Mouse (Mus musculus) myocyte (in vitro differentiated cells): ENCODE measurements around the gene Ptpa. TPM values are rescaled to one million over a fixed set of nuclear protein-coding genes. Genes with fewer than 3 reads are reported as not detected.

ENCODE experiments used
- H3K27me3 ChIP-seq: one replicate; pipeline ENCODE4 v1.6.1; 2011; ENCODE audit not compliant: control insufficient read depth, insufficient read depth, insufficient read length
- H3K36me3 ChIP-seq: one replicate; pipeline ENCODE4 v1.6.1; 2011; ENCODE audit not compliant: control insufficient read depth, insufficient read depth
- H3K4me2 ChIP-seq: one replicate; pipeline ENCODE4 v1.6.1; 2011; ENCODE audit warnings: low read depth, control low read depth
- H3K4me3 ChIP-seq: one replicate; pipeline ENCODE4 v1.5.1; 2011; ENCODE audit warnings: mild to moderate bottlenecking, control low read depth, moderate library complexity
- H3K79me2 ChIP-seq: one replicate; pipeline ENCODE4 v1.6.1; 2011; ENCODE audit not compliant: control insufficient read depth, insufficient read depth
- H3ac ChIP-seq: one replicate; pipeline ENCODE4 v1.6.1; 2011; ENCODE audit not compliant: control insufficient read depth, insufficient read length
- CEBPB ChIP-seq: IDR thresholded peaks from 2 replicates; pipeline ENCODE4 v1.6.1; 2011; ENCODE audit warnings: mild to moderate bottlenecking, moderate library complexity; ENCODE audit not compliant: poor library complexity, insufficient read depth, severe bottlenecking
- E2F4 ChIP-seq: IDR thresholded peaks from one replicate; pipeline ENCODE4 v1.6.1; 2011; ENCODE audit warnings: mild to moderate bottlenecking, control low read depth, moderate library complexity; ENCODE audit not compliant: insufficient read depth
- MAX ChIP-seq: IDR thresholded peaks from one replicate; pipeline ENCODE4 v1.6.1; 2011; ENCODE audit warnings: low read depth, mild to moderate bottlenecking, control low read depth
- MYOD1 ChIP-seq, 3 experiments: IDR thresholded peaks; one replicate each; pipeline ENCODE4 v1.6.1; 2011; ENCODE audit warnings: control low read depth in 2 of 3, low read depth in 2 of 3, mild to moderate bottlenecking in 2 of 3, moderate library complexity in 1 of 3; ENCODE audit not compliant: insufficient read length in 2 of 3, control insufficient read depth in 1 of 3
- MYOG ChIP-seq, 3 experiments: IDR thresholded peaks; one replicate each; pipeline ENCODE4 v1.6.1; 2011; ENCODE audit warnings: control low read depth in 2 of 3, low read depth in 2 of 3, mild to moderate bottlenecking in 2 of 3; ENCODE audit not compliant: insufficient read length in 2 of 3, control insufficient read depth in 1 of 3, insufficient read depth in 1 of 3
- POLR2A ChIP-seq: IDR thresholded peaks from one replicate; pipeline ENCODE4 v1.6.1; 2011; ENCODE audit warnings: low read depth, mild to moderate bottlenecking, control low read depth, moderate library complexity; ENCODE audit not compliant: insufficient read length
- POLR2AphosphoS2 ChIP-seq: IDR thresholded peaks from one replicate; pipeline ENCODE4 v1.6.1; 2011; ENCODE audit warnings: low read depth, control low read depth; ENCODE audit not compliant: insufficient read length
- REST ChIP-seq: IDR thresholded peaks from one replicate; pipeline ENCODE4 v1.6.1; 2011; ENCODE audit warnings: mild to moderate bottlenecking, control low read depth, moderate library complexity; ENCODE audit not compliant: insufficient read depth, insufficient read length
- SRF ChIP-seq: IDR thresholded peaks from one replicate; pipeline ENCODE4 v1.6.1; 2011; ENCODE audit warnings: low read depth; ENCODE audit not compliant: control insufficient read depth, insufficient read length
- TCF12 ChIP-seq: IDR thresholded peaks from one replicate; pipeline ENCODE4 v1.6.1; 2011; ENCODE audit warnings: mild to moderate bottlenecking, control low read depth; ENCODE audit not compliant: poor library complexity, insufficient read depth, severe bottlenecking
- TCF3 ChIP-seq: IDR thresholded peaks from one replicate; pipeline ENCODE4 v1.6.1; 2011; ENCODE audit warnings: low read depth, control low read depth; ENCODE audit not compliant: insufficient read length
- USF1 ChIP-seq: IDR thresholded peaks from one replicate; pipeline ENCODE4 v1.6.1; 2011; ENCODE audit warnings: low read depth, mild to moderate bottlenecking, control low read depth, moderate library complexity
- polyA plus RNA-seq: library from polyadenylated mRNA; unstranded; fragments of >200 nt; fragmentation: generic; extraction: Trizol; gene quantifications from one replicate; pipeline ENCODE4 v1.2.1, GENCODE M21; 2012; ENCODE audit warnings: missing spikeins

Ptpa gene
- polyA plus RNA-seq, 1 experiment: 151 TPM

DNA sequence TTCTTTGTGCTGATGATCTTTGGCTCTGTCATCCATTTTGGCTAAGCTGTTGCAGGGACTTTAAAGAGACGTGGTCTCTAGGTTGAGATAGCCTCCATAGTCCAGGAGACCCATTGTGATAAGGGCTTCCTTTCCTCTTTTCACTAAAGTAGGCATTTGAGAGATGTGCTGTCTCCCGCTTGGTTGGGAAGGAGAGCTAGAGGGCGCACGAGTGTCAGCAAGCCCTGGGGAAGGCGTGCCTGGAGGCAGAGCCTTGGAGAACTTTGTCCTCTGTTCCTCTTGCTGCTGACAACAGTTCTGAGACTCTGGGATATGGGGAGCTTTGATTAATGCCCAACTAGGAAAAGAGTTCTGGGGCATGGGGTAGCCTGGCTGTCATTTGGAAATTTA is 20.3 kb downstream of the Ptpa start:
- TF ChIP-seq CEBPB: no peak
- no peak for TF ChIP-seq MYOG (IDR thresholded peaks at IDR 0.05; ENCODE audit: control insufficient read depth in 1 of 3, insufficient read depth in 1 of 3, insufficient read length in 2 of 3, low read depth in 2 of 3)
- no peak for TF ChIP-seq MYOD1 (IDR thresholded peaks at IDR 0.05; ENCODE audit: control insufficient read depth in 1 of 3, insufficient read length in 2 of 3, low read depth in 2 of 3)
- TF ChIP-seq TCF12: no peak
- TF ChIP-seq MAX: no peak
- TF ChIP-seq POLR2A: no peak
- TF ChIP-seq SRF: no peak
- peaks cover 28% of the 10 kb centered on the region for H3K36me3 ChIP-seq
- no peak overlapping the region for H3K4me2 ChIP-seq
- H3K4me3 ChIP-seq: no peak overlapping the region
- H3K27me3 ChIP-seq: no peaks in the 10 kb centered on the region
- no peak overlapping the region for H3ac ChIP-seq
- no peaks in the 10 kb centered on the region for H3K79me2 ChIP-seq

DNA sequence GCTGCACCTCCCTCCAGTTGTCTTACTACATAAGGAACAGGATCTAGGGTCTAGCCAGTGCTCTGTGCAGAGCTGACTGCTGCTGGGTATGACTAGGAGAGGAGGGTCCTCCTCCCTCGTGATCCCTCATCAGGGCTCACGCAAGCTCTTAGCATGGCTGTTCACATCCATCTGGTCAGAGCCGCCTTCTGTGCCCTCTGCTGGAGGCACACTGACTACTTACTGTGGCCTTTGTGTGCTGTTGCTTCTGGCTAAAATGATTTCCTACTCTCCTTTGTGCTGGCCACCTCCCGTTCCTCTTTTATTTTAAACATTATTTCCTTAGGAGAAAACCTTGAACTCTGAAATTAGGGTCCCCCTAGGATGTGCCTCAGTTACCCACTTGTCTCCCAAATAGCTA is 21.0 kb downstream of the Ptpa start:
- H3K36me3 ChIP-seq: peaks cover 21% of the 10 kb centered on the region
- no peak overlapping the region for H3K4me2 ChIP-seq
- H3K4me3 ChIP-seq: no peak overlapping the region
- TF ChIP-seq CEBPB: no peak
- TF ChIP-seq MYOD1 (IDR thresholded peaks at IDR 0.05; ENCODE audit: control insufficient read depth in 1 of 3, insufficient read length in 2 of 3, low read depth in 2 of 3): no peak
- H3K27me3 ChIP-seq: no peaks in the 10 kb centered on the region
- H3ac ChIP-seq: no peak overlapping the region
- H3K79me2 ChIP-seq: no peaks in the 10 kb centered on the region

DNA sequence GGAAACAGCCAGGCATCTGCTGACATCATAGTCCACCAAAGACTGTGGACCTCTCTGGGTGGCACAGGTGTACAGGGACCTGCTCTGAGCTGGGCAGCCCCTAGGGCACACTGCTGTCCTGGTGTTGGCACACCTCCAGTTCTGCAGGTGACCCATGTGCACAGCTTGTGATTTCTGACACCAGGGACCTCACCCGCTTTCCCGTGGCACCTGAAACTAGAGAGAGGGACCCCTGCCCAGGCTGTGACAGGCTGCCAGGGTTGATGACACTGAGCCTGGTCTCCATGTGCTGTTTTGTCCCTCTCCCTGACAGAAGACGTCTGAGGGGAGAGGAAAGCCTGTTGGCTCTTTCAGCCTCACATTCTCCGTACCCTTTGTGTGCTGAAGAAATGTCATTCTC is 22.0 kb downstream of the Ptpa start:
- no peak overlapping the region for H3K4me3 ChIP-seq
- TF ChIP-seq USF1 (no peak), POLR2AphosphoS2 (no peak), REST (no peak), POLR2A (no peak), TCF12 (no peak), SRF (no peak)
- H3K4me2 ChIP-seq: no peak overlapping the region
- H3ac ChIP-seq: no peak overlapping the region
- H3K36me3 ChIP-seq: peaks cover 21% of the 10 kb centered on the region
- no peaks in the 10 kb centered on the region for H3K79me2 ChIP-seq
- no peaks in the 10 kb centered on the region for H3K27me3 ChIP-seq

DNA sequence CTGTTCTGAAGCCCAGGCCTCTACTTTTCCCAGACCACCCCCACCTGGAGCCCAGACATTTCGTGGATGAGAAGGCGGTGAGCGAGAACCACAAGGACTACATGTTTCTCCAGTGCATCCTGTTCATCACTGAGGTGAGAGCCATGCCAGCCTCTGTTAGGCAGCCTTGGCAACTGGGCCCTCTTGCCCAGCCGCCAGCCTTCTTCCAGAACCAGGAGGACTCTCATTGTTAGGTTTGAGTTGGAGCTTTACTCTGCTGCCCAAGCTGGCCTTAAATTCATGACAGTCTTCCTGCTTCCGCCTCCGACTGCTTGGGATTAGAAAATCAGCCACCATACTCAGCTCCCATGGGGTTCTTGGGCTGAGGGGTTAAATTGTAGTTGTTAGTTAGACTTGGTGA is 23.8 kb downstream of the Ptpa start:
- H3K4me3 ChIP-seq: no peak overlapping the region
- no peak overlapping the region for H3ac ChIP-seq
- TF ChIP-seq POLR2A: no peak
- no peak for TF ChIP-seq TCF12
- no peak for TF ChIP-seq REST
- no peak for TF ChIP-seq SRF
- no peak for TF ChIP-seq MYOD1 (IDR thresholded peaks at IDR 0.05; ENCODE audit: control insufficient read depth in 1 of 3, insufficient read length in 2 of 3, low read depth in 2 of 3)
- TF ChIP-seq USF1: no peak
- no peak for TF ChIP-seq TCF3
- no peak for TF ChIP-seq POLR2AphosphoS2
- no peak for TF ChIP-seq MYOG (IDR thresholded peaks at IDR 0.05; ENCODE audit: control insufficient read depth in 1 of 3, insufficient read depth in 1 of 3, insufficient read length in 2 of 3, low read depth in 2 of 3)
- TF ChIP-seq MAX: no peak
- no peak for TF ChIP-seq E2F4
- TF ChIP-seq CEBPB: no peak
- peaks cover 5% of the 10 kb centered on the region for H3K36me3 ChIP-seq
- no peaks in the 10 kb centered on the region for H3K27me3 ChIP-seq
- H3K79me2 ChIP-seq: peaks cover 4% of the 10 kb centered on the region
- H3K4me2 ChIP-seq: no peak overlapping the region

DNA sequence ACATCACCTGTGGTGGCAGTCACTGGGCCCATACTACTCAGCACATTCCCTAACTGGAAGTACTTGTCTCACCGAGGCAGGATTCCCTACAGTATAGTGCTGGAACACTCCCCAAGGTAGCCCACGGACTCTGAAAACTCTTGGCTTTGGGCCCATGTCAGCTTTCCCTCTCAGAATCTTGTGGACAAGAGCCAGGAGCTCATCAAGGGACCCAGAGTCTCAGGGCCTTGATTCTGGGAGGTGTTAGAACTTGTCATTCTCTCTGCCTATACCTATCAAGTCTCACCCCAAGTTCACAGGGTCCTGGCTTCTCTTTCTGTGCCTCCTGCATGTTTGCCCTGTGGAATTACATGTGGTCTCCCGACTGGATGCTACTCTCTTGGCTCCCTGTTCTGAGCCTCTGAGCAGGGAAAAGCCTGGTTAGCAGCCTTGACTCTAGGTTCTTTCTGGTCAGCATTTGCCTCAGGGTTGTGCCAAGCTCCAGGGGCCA is 24.4 kb downstream of the Ptpa start:
- peak overlapping the region; percentile 99 for H3K4me2 ChIP-seq
- TF ChIP-seq MYOG (IDR thresholded peaks at IDR 0.05; ENCODE audit: control insufficient read depth in 1 of 3, insufficient read depth in 1 of 3, insufficient read length in 2 of 3, low read depth in 2 of 3) (no peak), MAX (no peak), REST (no peak), MYOD1 (IDR thresholded peaks at IDR 0.05; ENCODE audit: control insufficient read depth in 1 of 3, insufficient read length in 2 of 3, low read depth in 2 of 3) (no peak), SRF (no peak), POLR2A (no peak), TCF3 (no peak), USF1 (no peak), E2F4 (no peak), CEBPB (no peak)
- H3K27me3 ChIP-seq: no peaks in the 10 kb centered on the region
- H3K79me2 ChIP-seq: peaks cover 4% of the 10 kb centered on the region
- no peak overlapping the region for H3ac ChIP-seq
- H3K36me3 ChIP-seq: peaks cover 5% of the 10 kb centered on the region
- H3K4me3 ChIP-seq: no peak overlapping the region
